Mouse (Mus musculus) embryonic facial prominence, embryonic 13.5 days (tissue): Measurements from ENCODE around the gene Car9. TPM values are rescaled to one million over a fixed set of nuclear protein-coding genes. Genes with fewer than 3 reads are reported as not detected.

Source experiments
- ATAC-seq: fragments of 200-750 bp; cut with Nextera tagmentation; 2 replicates; pipeline ENCODE4 v1.8.0; 2017; ENCODE audit warnings: low read depth; ENCODE audit not compliant: insufficient number of reproducible peaks, insufficient read depth, low FRiP score, low TSS enrichment
- H3K27ac ChIP-seq: fragments of 300-500 bp; sonication (generic); 2 replicates; pipeline ENCODE4 v1.5.1; 2015; ENCODE audit warnings: moderate library complexity, mild to moderate bottlenecking, inconsistent platforms
- H3K27me3 ChIP-seq: fragments of 300-500 bp; sonication (generic); 2 replicates; pipeline ENCODE4 v1.6.1; 2015; ENCODE audit warnings: mild to moderate bottlenecking, inconsistent platforms
- H3K36me3 ChIP-seq: fragments of 300-500 bp; sonication (generic); 2 replicates; pipeline ENCODE4 v1.6.1; 2015; ENCODE audit warnings: mild to moderate bottlenecking, inconsistent platforms
- H3K4me1 ChIP-seq: fragments of 300-500 bp; sonication (generic); 2 replicates; pipeline ENCODE4 v1.6.1; 2015; ENCODE audit warnings: inconsistent platforms
- H3K4me2 ChIP-seq: fragments of 300-500 bp; sonication (generic); 2 replicates; pipeline ENCODE4 v1.6.1; 2015; ENCODE audit warnings: moderate library complexity, mild to moderate bottlenecking, inconsistent platforms
- H3K4me3 ChIP-seq: fragments of 300-500 bp; sonication (generic); 2 replicates; pipeline ENCODE4 v1.5.1; 2015; ENCODE audit warnings: mild to moderate bottlenecking, inconsistent platforms
- H3K9ac ChIP-seq: fragments of 300-500 bp; sonication (generic); 2 replicates; pipeline ENCODE4 v1.6.1; 2015; ENCODE audit warnings: mild to moderate bottlenecking, inconsistent platforms
- H3K9me3 ChIP-seq: fragments of 300-500 bp; sonication (generic); 2 replicates; pipeline ENCODE4 v1.6.1; 2016; ENCODE audit warnings: inconsistent platforms
- WGBS: fragments of 180-500 bp; shearing (Covaris S2); methylation state at CpG from one replicate; pipeline ENCODE4 v1.1.7; 2015; ENCODE audit warnings: mixed read lengths; 5-methylcytosine and 5-hydroxymethylcytosine counted together
- polyA plus RNA-seq: library from polyadenylated mRNA; unstranded; fragments of >200 nt; fragmentation: Nextera tagmentation; extraction: Ambion mirVana; gene quantifications from 2 replicates; pipeline ENCODE4 v1.2.1, GENCODE M21; 2015

Gene Car9
- polyA plus RNA-seq, 1 experiment from 2014 or later: 1.5 TPM

- Histone ChIP-seq H3K27me3 (no peaks in the 10 kb centered on the region), H3K9me3 (no peaks in the 10 kb centered on the region), H3K9ac (peak overlapping the region; percentile 72), H3K4me2 (peak overlapping the region; percentile 88), H3K36me3 (peaks cover 43% of the 10 kb centered on the region), H3K4me1 (peaks cover 44% of the 10 kb centered on the region), H3K27ac (peak overlapping the region; percentile 82), H3K4me3 (peak overlapping the region; percentile 28)
- 24% methylated on average over 5 of the region's 5 CpGs for WGBS
- no peak for ATAC-seq
Observed at GRCm38 (mm10) chr4:43558028-43558630, 51.4 kb downstream of the Car9 start.

GRCm38 (mm10) chr4:43558631-43559356 is 52.0 kb downstream of the Car9 start:
- Histone ChIP-seq H3K36me3 (peaks cover 37% of the 10 kb centered on the region), H3K4me1 (peaks cover 51% of the 10 kb centered on the region), H3K4me2 (peak overlapping the region; percentile 88), H3K27me3 (no peaks in the 10 kb centered on the region), H3K9me3 (no peaks in the 10 kb centered on the region), H3K4me3 (peak overlapping the region; percentile 28), H3K27ac (peak overlapping the region; percentile 82), H3K9ac (peak overlapping the region; percentile 72)
- WGBS: 10% methylated on average over 13 of the region's 13 CpGs
- no peak for ATAC-seq

GRCm38 (mm10) chr4:43559519-43560242 is 52.9 kb downstream of the Car9 start:
- Histone ChIP-seq H3K4me3 (peak overlapping the region; percentile 62), H3K27ac (peak overlapping the region; percentile 82), H3K9me3 (no peaks in the 10 kb centered on the region), H3K9ac (peak overlapping the region; percentile 87), H3K36me3 (peaks cover 29% of the 10 kb centered on the region), H3K4me1 (peaks cover 56% of the 10 kb centered on the region), H3K27me3 (no peaks in the 10 kb centered on the region), H3K4me2 (peak overlapping the region; percentile 88)
- no peak for ATAC-seq
- WGBS: 66% methylated on average over 13 of the region's 13 CpGs

- H3K4me1 ChIP-seq: peaks cover 56% of the 10 kb centered on the region
- H3K27ac ChIP-seq: no peak overlapping the region
- H3K27me3 ChIP-seq: no peaks in the 10 kb centered on the region
- H3K9ac ChIP-seq: peak overlapping the region; percentile 87
- 38% methylated on average over 6 of the region's 6 CpGs for WGBS
- H3K9me3 ChIP-seq: no peaks in the 10 kb centered on the region
- peak overlapping the region; percentile 62 for H3K4me3 ChIP-seq
- peaks cover 29% of the 10 kb centered on the region for H3K36me3 ChIP-seq
- no peak for ATAC-seq
- peak overlapping the region; percentile 88 for H3K4me2 ChIP-seq
Observed at GRCm38 (mm10) chr4:43560243-43560611, 53.5 kb downstream of the Car9 start.

GRCm38 (mm10) chr4:43560976-43561375 is 54.2 kb downstream of the Car9 start:
- H3K9ac ChIP-seq: peak overlapping the region; percentile 87
- H3K36me3 ChIP-seq: peaks cover 29% of the 10 kb centered on the region
- WGBS: 22% methylated on average over 2 of the region's 2 CpGs
- H3K9me3 ChIP-seq: no peaks in the 10 kb centered on the region
- peak overlapping the region; percentile 62 for H3K4me3 ChIP-seq
- H3K27me3 ChIP-seq: no peaks in the 10 kb centered on the region
- peak overlapping the region; percentile 88 for H3K4me2 ChIP-seq
- 0 out of 2 replicates have a peak overlapping the region, but pooled peaks have one; percentile 96 for H3K27ac ChIP-seq
- H3K4me1 ChIP-seq: peaks cover 56% of the 10 kb centered on the region
- ATAC-seq: no peak

GRCm38 (mm10) chr4:43561436-43561996 is 54.8 kb downstream of the Car9 start:
- ATAC-seq: 0 out of 2 replicates have a peak, but pooled peaks have one; percentile 4
- H3K9ac ChIP-seq: peak overlapping the region; percentile 87
- H3K4me2 ChIP-seq: peak overlapping the region; percentile 88
- WGBS: 2% methylated on average over 16 of the region's 16 CpGs
- peaks cover 56% of the 10 kb centered on the region for H3K4me1 ChIP-seq
- H3K27me3 ChIP-seq: no peaks in the 10 kb centered on the region
- peaks cover 29% of the 10 kb centered on the region for H3K36me3 ChIP-seq
- peak overlapping the region; percentile 62 for H3K4me3 ChIP-seq
- no peaks in the 10 kb centered on the region for H3K9me3 ChIP-seq
- peak overlapping the region; percentile 96 for H3K27ac ChIP-seq

- under 1% methylated on average over 62 of the region's 62 CpGs for WGBS
- H3K4me3 ChIP-seq: peak within 1 kb of the TSS; percentile 62
- H3K4me1 ChIP-seq: peaks cover 54% of the 10 kb centered on the region
- H3K36me3 ChIP-seq: peaks cover 31% of the 10 kb centered on the region
- peak within 1 kb of the TSS; percentile 87 for H3K9ac ChIP-seq
- H3K27me3 ChIP-seq: no peaks in the 10 kb centered on the region
- H3K27ac ChIP-seq: peak within 1 kb of the TSS; percentile 96
- peak; percentile 91 for ATAC-seq
- H3K4me2 ChIP-seq: peak within 1 kb of the TSS; percentile 88
- no peaks in the 10 kb centered on the region for H3K9me3 ChIP-seq
Observed at GRCm38 (mm10) chr4:43561997-43562768, 55.4 kb downstream of the Car9 start, which contains the start of the genes Creb3 and Tln1. Gene Creb3 (plus strand): TSS chr4:43562332. Gene Tln1 (minus strand): TSS chr4:43562691.

GRCm38 (mm10) chr4:43562769-43563600 is 56.2 kb downstream of the Car9 start:
- H3K27ac ChIP-seq: peak overlapping the region; percentile 96
- H3K9me3 ChIP-seq: no peaks in the 10 kb centered on the region
- 8% methylated on average over 22 of the region's 22 CpGs for WGBS
- H3K9ac ChIP-seq: peak overlapping the region; percentile 87
- peaks cover 46% of the 10 kb centered on the region for H3K4me1 ChIP-seq
- ATAC-seq: no peak
- H3K27me3 ChIP-seq: no peaks in the 10 kb centered on the region
- H3K36me3 ChIP-seq: peaks cover 34% of the 10 kb centered on the region
- H3K4me3 ChIP-seq: peak overlapping the region; percentile 62
- H3K4me2 ChIP-seq: peak overlapping the region; percentile 88
